Mouse (Mus musculus) thymus, adult 2 months (tissue): ENCODE results near the gene Dapk2. TPM values are rescaled to one million over a fixed set of nuclear protein-coding genes. Genes with fewer than 3 reads are reported as not detected.

Source experiments
- DNase-seq: peaks from one replicate; pipeline ENCODE4 v3.0.0; 2021
- H3K27ac ChIP-seq: fragments of 200-500 bp; 2 replicates; pipeline ENCODE4 v1.5.1; 2012; ENCODE audit warnings: low read length, control low read depth; ENCODE audit not compliant: control insufficient read depth, insufficient read depth
- H3K27me3 ChIP-seq: fragments of 200-500 bp; 2 replicates; pipeline ENCODE4 v1.6.1; 2012; ENCODE audit warnings: mild to moderate bottlenecking, low read length, moderate library complexity, mixed read lengths; ENCODE audit not compliant: control insufficient read depth, insufficient read depth
- H3K36me3 ChIP-seq: fragments of 200-500 bp; 2 replicates; pipeline ENCODE4 v1.6.1; 2012; ENCODE audit warnings: mild to moderate bottlenecking, low read length, moderate library complexity; ENCODE audit not compliant: control insufficient read depth, insufficient read depth
- H3K4me1 ChIP-seq: fragments of 200-500 bp; replicated peaks from 2 replicates; pipeline ENCODE4 v1.6.1; 2012; ENCODE audit warnings: low read length; ENCODE audit not compliant: control insufficient read depth, insufficient read depth
- H3K4me3 ChIP-seq: fragments of 200-500 bp; 2 replicates; pipeline ENCODE4 v1.5.1; 2012; ENCODE audit warnings: mild to moderate bottlenecking, low read length, control low read depth, moderate library complexity; ENCODE audit not compliant: control insufficient read depth, insufficient read depth
- CTCF ChIP-seq: fragments of 200-500 bp; IDR thresholded peaks from 2 replicates; pipeline ENCODE4 v1.5.1; 2012; ENCODE audit warnings: mild to moderate bottlenecking, control low read depth, low read length, moderate library complexity, borderline replicate concordance; ENCODE audit not compliant: control insufficient read depth, poor library complexity, insufficient read depth; ENCODE audit errors: extremely low read depth
- POLR2A ChIP-seq: fragments of 200-500 bp; IDR thresholded peaks from 2 replicates; pipeline ENCODE4 v1.6.1; 2012; ENCODE audit warnings: mild to moderate bottlenecking, low read length, control low read depth, moderate library complexity; ENCODE audit not compliant: control insufficient read depth, poor library complexity, insufficient read depth; ENCODE audit errors: extremely low read depth
- WGBS: fragments of 180-500 bp; shearing (Covaris S2); methylation state at CpG from one replicate; pipeline ENCODE4 v1.1.7; 2018; 5-methylcytosine and 5-hydroxymethylcytosine counted together
- polyA plus RNA-seq: library from polyadenylated mRNA; depleted of rRNA; stranded (reverse); fragments of >200 nt; gene quantifications from 2 replicates; pipeline ENCODE4 v1.2.3, GENCODE M21; 2012; rRNA removed

Dapk2 gene
- polyA plus RNA-seq, 1 experiment = 5.1 TPM

DNA sequence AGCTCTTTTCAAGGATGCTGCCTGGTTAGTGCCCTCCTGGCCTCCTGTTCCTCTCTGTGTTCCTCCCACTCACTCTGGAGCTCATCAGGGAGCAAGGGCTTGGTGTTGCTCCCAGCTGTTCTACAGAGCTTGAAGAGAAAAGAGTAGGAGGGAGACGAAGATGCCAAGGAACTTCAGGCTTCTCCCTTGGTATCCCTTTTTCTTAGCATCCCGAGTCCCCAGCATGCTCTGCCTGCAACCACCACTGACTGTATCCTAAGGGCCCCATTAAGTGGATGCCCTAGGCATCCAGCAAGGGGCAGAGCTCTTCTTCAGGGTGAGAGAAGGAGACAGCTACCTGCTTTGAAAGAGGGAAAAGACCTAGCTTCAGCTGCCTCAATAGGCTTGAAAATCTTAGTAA lies 158.6 kb downstream of the Dapk2 start:
- no peak overlapping the region for H3K4me3 ChIP-seq
- WGBS = 87% methylated on average over 2 of the region's 2 CpGs
- DNase-seq = no peak
- no peaks in the 10 kb centered on the region for H3K4me1 ChIP-seq
- TF ChIP-seq POLR2A (no peak), CTCF (no peak)
- H3K36me3 ChIP-seq = no peaks in the 10 kb centered on the region
- no peaks in the 10 kb centered on the region for H3K27me3 ChIP-seq
- no peak overlapping the region for H3K27ac ChIP-seq

Other genes with a start within 250 kb of the Dapk2 start
- 10.8 and 12.6 TPM in 2 replicates for gene Trip4, start 249.4 kb upstream of the Dapk2 start, polyA plus RNA-seq
- gene Csnk1g1, start 249.3 kb upstream of the Dapk2 start, polyA plus RNA-seq = 12.4 and 12.9 TPM in 2 replicates
- gene Ppib, start 98.0 kb upstream of the Dapk2 start, polyA plus RNA-seq = 144 and 154 TPM in 2 replicates
- gene Snx22, start 88.5 kb upstream of the Dapk2 start, polyA plus RNA-seq = 5.8 and 9.2 TPM in 2 replicates
- gene Snx1, start 31.6 kb upstream of the Dapk2 start, polyA plus RNA-seq = 55.3 and 59.1 TPM in 2 replicates
- 16.4 and 16.9 TPM in 2 replicates for gene Ciao2a, start 31.6 kb upstream of the Dapk2 start, polyA plus RNA-seq
- 28.2 and 28.6 TPM in 2 replicates for gene Herc1, start 192.2 kb downstream of the Dapk2 start, polyA plus RNA-seq